Mouse (Mus musculus): ENCODE data around the gene Serpine1. TPM values are rescaled to one million over a fixed set of nuclear protein-coding genes. Genes with fewer than 3 reads are reported as not detected.
"Not testable (repeated sequence)": the region's sequence is repeated elsewhere in the genome, so short reads cannot be mapped to it uniquely, and the experiment has no call there.

Serpine1 gene
- total RNA-seq (2017), result not detected in 3 replicates

- no peak for ATAC-seq (replicated peaks; ENCODE audit: insufficient number of reproducible peaks, low FRiP score, low TSS enrichment, poor library complexity, severe bottlenecking)
These were observed at the start of gene Serpine1 for GRCm38 (mm10) chr5:137072079-137072960. Serpine1 (minus strand) TSS chr5:137072268.

- ATAC-seq (replicated peaks; ENCODE audit: insufficient number of reproducible peaks, low FRiP score, low TSS enrichment, poor library complexity, severe bottlenecking), result no peak
These were observed 49.2 kb upstream of the Serpine1 start for GRCm38 (mm10) chr5:137121280-137121679.

DNA sequence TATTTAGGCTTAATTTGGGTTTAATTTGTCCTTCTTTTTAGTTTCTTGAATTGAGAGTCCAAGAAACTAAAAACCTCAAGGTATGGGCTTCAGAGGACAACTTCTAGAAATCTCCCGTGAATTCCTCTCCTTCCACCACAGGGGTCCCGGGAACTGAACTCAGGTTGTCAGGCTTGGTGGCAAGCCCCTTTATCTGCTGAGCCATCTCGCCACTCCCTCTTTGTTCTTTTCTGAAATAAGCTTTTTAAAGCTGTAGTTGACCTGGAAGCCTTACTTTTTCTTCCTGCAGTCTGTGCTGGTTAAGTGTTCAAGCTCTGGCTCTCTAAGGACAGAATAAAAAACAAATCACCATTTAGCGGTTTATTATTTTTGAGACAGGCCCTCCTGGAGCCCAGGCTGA is 46.8 kb upstream of the Serpine1 start:
- no peak for ATAC-seq (replicated peaks; ENCODE audit: insufficient number of reproducible peaks, low FRiP score, low TSS enrichment, poor library complexity, severe bottlenecking)

DNA sequence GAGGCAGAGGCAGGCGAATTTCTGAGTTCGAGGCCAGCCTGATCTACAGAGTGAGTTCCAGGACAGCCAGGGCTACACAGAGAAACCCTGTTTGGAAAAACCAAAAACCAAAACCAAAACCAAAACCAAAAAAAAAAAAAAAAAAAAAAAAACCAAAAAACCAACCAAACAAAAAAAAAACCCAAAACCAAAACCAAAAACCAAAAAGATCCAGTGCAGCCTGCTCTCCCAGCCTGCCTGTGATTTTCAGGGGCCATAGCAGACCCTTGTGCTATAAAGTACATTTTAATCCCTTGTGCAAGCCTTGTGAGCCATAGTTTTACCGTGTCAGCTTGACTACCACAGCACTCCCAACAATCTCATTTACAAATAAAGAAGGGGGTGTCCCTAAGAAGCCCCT is 45.9 kb upstream of the Serpine1 start:
- ATAC-seq (replicated peaks; ENCODE audit: insufficient number of reproducible peaks, low FRiP score, low TSS enrichment, poor library complexity, severe bottlenecking), result not testable (repeated sequence)

GRCm38 (mm10) chr5:137116987-137117386 is 44.9 kb upstream of the Serpine1 start:
- no peak for ATAC-seq (replicated peaks; ENCODE audit: insufficient number of reproducible peaks, low FRiP score, low TSS enrichment, poor library complexity, severe bottlenecking)

- peak; percentile 85 for ATAC-seq (replicated peaks; ENCODE audit: insufficient number of reproducible peaks, low FRiP score, low TSS enrichment, poor library complexity, severe bottlenecking)
These were observed 44.1 kb upstream of the Serpine1 start, which contains the start of gene Trim56 for GRCm38 (mm10) chr5:137115866-137116847. Trim56 (minus strand) TSS chr5:137116209.

- no peak for ATAC-seq (replicated peaks; ENCODE audit: insufficient number of reproducible peaks, low FRiP score, low TSS enrichment, poor library complexity, severe bottlenecking)
These were observed 43.0 kb upstream of the Serpine1 start for GRCm38 (mm10) chr5:137114891-137115561.

- no peak for ATAC-seq (replicated peaks; ENCODE audit: insufficient number of reproducible peaks, low FRiP score, low TSS enrichment, poor library complexity, severe bottlenecking)
These were observed 39.7 kb upstream of the Serpine1 start for GRCm38 (mm10) chr5:137111542-137112408.

DNA sequence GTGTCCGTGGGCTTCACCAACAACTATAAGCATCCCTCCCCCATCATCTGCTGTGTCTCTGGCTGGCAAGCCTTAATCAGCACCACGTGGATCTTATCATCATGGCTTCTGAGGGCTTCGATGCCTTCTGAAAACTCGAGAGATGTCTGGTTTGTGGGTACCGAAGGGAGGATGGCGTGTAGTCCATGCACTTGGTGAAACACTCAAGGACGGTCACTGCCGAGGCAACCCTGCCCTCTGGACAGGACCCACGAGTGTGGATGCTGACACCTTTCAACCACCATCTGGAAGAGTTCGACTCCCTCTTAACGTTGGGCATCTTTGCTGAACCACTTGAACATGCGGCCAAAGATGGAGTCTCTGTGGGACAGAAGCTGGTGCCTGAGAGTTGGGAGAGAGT is 38.8 kb upstream of the Serpine1 start:
- ATAC-seq (replicated peaks; ENCODE audit: insufficient number of reproducible peaks, low FRiP score, low TSS enrichment, poor library complexity, severe bottlenecking), result no peak

DNA sequence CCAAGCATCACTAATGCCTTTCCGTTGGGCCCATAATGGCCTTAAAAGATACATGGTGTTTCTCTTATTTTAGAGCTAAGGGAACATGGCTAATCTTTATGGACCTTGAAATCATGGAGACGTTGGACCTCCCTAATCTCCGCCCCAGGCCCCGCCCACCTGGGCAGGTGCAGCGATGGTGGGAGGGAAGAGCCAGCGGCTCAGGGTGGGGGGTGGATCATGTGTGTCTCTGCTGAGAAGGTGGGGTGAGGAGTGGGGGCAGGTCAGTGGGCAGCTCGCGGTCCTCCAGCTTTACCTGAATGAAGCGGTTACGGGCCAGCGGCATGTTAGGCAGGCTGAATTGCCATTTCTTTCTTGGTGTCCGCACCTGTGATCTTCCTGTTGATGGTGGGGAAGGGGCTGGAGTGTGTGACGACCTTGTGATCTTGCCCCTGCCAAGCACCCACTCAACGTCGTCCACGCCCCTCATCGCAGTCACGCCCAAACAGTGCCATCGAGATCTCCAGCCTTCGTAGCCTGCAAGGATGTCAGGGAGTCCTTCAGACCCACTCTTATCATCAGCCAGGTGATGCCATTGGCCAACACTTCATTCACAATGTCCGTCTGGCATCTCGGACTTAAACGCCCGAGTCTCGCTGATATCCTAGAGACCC is 38.0 kb upstream of the Serpine1 start:
- ATAC-seq (replicated peaks; ENCODE audit: insufficient number of reproducible peaks, low FRiP score, low TSS enrichment, poor library complexity, severe bottlenecking), result no peak

- no peak for ATAC-seq (replicated peaks; ENCODE audit: insufficient number of reproducible peaks, low FRiP score, low TSS enrichment, poor library complexity, severe bottlenecking)
These were observed 36.0 kb upstream of the Serpine1 start for GRCm38 (mm10) chr5:137108111-137108510.

- no peak for ATAC-seq (replicated peaks; ENCODE audit: insufficient number of reproducible peaks, low FRiP score, low TSS enrichment, poor library complexity, severe bottlenecking)
These were observed 35.6 kb upstream of the Serpine1 start for GRCm38 (mm10) chr5:137107670-137108069.

GRCm38 (mm10) chr5:137107024-137107423 is 35.0 kb upstream of the Serpine1 start:
- no peak for ATAC-seq (replicated peaks; ENCODE audit: insufficient number of reproducible peaks, low FRiP score, low TSS enrichment, poor library complexity, severe bottlenecking)

DNA sequence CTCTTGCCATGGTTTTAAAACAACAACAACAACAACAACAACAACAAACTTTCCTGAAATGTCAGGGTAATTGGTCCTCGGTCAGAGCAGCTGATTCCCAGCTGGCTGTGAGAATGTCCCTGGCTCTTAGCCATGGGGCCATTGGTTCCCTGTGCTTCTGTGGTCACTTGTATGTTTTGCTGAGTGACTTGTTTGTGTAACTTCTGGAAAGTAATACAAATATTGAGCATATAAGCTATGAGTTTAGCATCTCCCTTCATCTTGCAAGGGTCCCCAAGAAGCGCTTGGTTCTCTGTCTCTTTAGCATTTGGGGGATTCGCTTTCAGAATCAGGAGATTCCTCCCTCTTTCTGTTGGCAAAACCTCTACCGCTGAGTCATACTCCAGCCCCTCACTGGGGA is 34.4 kb upstream of the Serpine1 start:
- no peak for ATAC-seq (replicated peaks; ENCODE audit: insufficient number of reproducible peaks, low FRiP score, low TSS enrichment, poor library complexity, severe bottlenecking)

GRCm38 (mm10) chr5:137103969-137104368 is 31.9 kb upstream of the Serpine1 start:
- ATAC-seq (replicated peaks; ENCODE audit: insufficient number of reproducible peaks, low FRiP score, low TSS enrichment, poor library complexity, severe bottlenecking), result no peak

GRCm38 (mm10) chr5:137102575-137103522 is 30.8 kb upstream of the Serpine1 start:
- ATAC-seq (replicated peaks; ENCODE audit: insufficient number of reproducible peaks, low FRiP score, low TSS enrichment, poor library complexity, severe bottlenecking), result peak; percentile 43; the same call in 1 of the 2 replicates
